Mouse (Mus musculus): ENCODE measurements around the gene Casp6. TPM values are rescaled to one million over a fixed set of nuclear protein-coding genes. Genes with fewer than 3 reads are reported as not detected.
A peak's percentile ranks its signal among the peaks of the same experiment; 100 is the strongest.

The Casp6 gene
- polyA plus RNA-seq, 1 experiment from 2014 or later = 37.8 TPM

DNA sequence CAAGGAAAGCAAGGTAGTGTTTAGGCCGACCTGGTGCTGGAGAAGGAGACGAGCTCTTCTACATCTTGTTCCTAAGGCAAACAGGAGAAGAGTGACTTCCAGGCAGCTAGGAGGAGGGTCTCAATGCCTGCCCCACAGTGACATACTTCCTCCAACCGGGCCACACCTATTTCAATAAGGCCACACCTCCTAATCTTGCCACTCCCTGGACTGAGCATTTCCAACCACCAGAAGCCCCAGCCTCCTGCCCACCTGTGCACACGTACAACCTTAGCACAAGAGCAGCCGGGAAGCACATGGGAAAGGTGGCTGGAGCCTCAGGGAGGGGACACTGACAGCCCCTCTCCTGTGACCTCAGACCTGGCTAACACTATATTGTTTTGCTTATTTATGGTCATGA lies 9.2 kb upstream of the Casp6 start:
- Histone ChIP-seq H3K27me3 (no peaks in the 10 kb centered on the region), H3K4me2 (no peak overlapping the region), H3K9me3 (no peaks in the 10 kb centered on the region), H3K36me3 (peaks cover 32% of the 10 kb centered on the region), H3K9ac (no peak overlapping the region), H3K27ac (replicated peaks) (no peak overlapping the region), H3K4me1 (replicated peaks) (no peaks in the 10 kb centered on the region), H3K4me3 (no peak overlapping the region)
- WGBS = 91% methylated on average over 5 of the region's 5 CpGs
- no peak for ATAC-seq (ENCODE audit: low read depth)

DNA sequence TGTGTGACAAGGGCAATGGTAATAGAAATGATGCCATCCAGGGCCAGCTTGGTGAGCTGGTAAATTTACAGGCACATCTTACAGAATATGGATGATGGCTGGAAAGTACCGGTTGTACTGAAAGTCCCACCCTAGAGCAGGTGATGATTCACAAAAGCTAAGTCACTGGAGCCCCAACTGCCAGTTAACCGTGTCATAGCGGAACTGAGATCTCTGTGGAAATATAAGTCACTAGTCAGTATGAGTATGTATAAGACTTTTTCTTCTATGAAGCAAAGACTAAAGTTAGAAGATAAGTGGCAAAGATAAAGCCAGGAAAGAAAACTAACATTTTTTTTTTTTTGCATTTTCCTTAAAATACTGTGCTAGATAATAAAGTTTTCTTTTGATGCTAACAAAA lies 8.1 kb upstream of the Casp6 start:
- no peak overlapping the region for H3K4me3 ChIP-seq
- no peak overlapping the region for H3K4me2 ChIP-seq
- H3K4me1 ChIP-seq (replicated peaks) = no peaks in the 10 kb centered on the region
- no peak for ATAC-seq (ENCODE audit: low read depth)
- WGBS = 96% methylated on average over 3 of the region's 3 CpGs
- no peak overlapping the region for H3K9ac ChIP-seq
- H3K27ac ChIP-seq (replicated peaks) = no peak overlapping the region
- peaks cover 32% of the 10 kb centered on the region for H3K36me3 ChIP-seq
- H3K9me3 ChIP-seq = no peaks in the 10 kb centered on the region
- no peaks in the 10 kb centered on the region for H3K27me3 ChIP-seq

DNA sequence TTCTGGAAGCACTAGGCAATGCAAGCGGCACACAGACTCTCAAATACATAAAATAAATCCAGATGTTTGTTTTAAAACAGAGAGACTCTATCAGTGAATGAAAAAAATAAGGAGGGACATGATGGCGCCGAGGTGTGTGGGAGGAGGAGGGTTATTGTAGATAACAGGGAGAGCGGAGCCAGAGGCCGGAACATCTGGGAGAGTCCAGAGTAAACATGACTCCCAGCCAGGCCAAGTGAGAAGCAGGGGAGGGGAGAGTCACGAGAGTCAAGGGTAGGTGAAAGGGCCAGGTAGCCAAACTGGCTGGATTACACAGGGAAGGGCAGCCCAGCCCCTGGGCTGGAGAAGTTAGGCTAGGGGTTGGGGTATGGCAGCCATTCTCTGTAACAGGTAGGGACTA lies 4.6 kb upstream of the Casp6 start:
- Histone ChIP-seq H3K27me3 (no peaks in the 10 kb centered on the region), H3K4me1 (replicated peaks) (peaks cover 3% of the 10 kb centered on the region)

DNA sequence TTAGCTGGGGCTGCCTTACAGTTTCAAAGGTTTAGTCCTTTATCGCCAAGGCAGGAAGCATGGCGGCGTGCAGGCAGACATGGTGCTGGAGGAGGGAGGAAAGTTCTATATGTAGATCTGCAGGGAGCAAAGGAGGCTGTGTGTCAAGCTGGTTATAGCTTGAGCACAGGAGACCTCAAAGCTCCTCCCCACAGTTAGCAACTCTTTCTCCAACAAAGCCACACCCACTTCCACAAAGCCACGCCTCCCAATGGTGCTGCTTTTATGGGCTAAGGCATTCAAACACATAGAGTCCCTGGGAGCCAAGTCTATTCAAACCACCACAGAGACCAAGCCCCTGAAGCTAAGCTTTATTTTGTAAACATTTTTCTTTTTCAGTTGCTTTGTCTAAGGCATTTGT lies 2.3 kb upstream of the Casp6 start:
- Histone ChIP-seq H3K9me3 (no peaks in the 10 kb centered on the region), H3K9ac (no peak overlapping the region), H3K4me3 (no peak overlapping the region), H3K27me3 (no peaks in the 10 kb centered on the region), H3K27ac (replicated peaks) (no peak overlapping the region), H3K4me1 (replicated peaks) (peaks cover 15% of the 10 kb centered on the region), H3K36me3 (peaks cover 5% of the 10 kb centered on the region; the same call in 1 of the 2 replicates), H3K4me2 (no peak overlapping the region)
- no peak for ATAC-seq (ENCODE audit: low read depth)
- WGBS = 62% methylated on average over 4 of the region's 4 CpGs

More for the DNA sequence above, 4.6 kb upstream of the Casp6 start:
- Histone ChIP-seq H3K9me3 (no peaks in the 10 kb centered on the region), H3K36me3 (peaks cover 18% of the 10 kb centered on the region), H3K4me2 (no peak overlapping the region), H3K27ac (replicated peaks) (no peak overlapping the region), H3K4me3 (no peak overlapping the region), H3K9ac (no peak overlapping the region)
- ATAC-seq (ENCODE audit: low read depth) = no peak
- WGBS = 82% methylated on average over 6 of the region's 6 CpGs

DNA sequence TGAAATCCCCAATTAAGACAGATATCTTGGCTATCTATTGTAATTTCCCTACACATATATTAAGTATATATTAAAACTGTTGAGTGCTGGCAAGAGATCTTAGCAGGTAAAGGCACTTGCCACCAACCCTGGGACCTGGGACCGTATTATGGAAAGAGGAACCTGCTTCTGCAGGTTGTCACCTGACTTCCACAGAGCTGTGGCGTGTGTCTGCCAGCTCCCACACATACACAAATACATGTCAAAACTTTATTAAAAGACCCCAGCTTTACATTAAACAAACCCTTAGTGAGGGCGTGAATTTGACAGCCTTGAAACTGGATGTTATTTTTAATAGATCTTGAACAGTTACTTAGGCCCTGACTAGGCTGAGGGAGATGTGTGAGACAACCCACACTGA lies 2.1 kb downstream of the Casp6 start:
- no peak overlapping the region for H3K9ac ChIP-seq
- peaks cover 15% of the 10 kb centered on the region for H3K4me1 ChIP-seq (replicated peaks)
- H3K4me3 ChIP-seq = no peak overlapping the region
- 0 out of 2 replicates have a peak, but pooled peaks cover 4% of the 10 kb centered on the region for H3K36me3 ChIP-seq
- ATAC-seq (ENCODE audit: low read depth) = no peak
- WGBS = 96% methylated on average over 3 of the region's 3 CpGs
- no peak overlapping the region for H3K27ac ChIP-seq (replicated peaks)
- H3K27me3 ChIP-seq = no peaks in the 10 kb centered on the region
- H3K9me3 ChIP-seq = no peaks in the 10 kb centered on the region
- no peak overlapping the region for H3K4me2 ChIP-seq

DNA sequence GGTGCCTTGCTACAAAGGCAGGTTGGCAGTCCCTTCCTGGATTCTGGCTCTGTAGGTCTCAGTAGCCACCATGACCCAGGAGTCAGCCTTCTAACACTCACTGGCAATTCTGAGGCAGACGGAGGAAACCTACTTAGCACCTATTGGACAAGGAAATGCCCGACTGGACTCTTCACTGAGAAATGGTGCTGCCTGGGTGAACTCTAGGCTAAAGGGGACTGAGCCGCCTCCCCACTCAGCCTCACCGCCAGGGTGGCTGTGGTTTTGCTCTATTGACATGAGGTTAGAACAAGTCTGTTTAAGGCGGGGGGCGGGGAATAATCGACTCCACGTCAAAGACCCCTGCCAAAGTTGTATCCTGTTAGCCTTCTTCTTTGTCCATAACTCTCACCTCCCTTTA lies 2.6 kb downstream of the Casp6 start:
- H3K4me2 ChIP-seq = no peak overlapping the region
- no peaks in the 10 kb centered on the region for H3K27me3 ChIP-seq
- WGBS = 84% methylated on average over 8 of the region's 8 CpGs
- H3K9ac ChIP-seq = no peak overlapping the region
- no peak for ATAC-seq (ENCODE audit: low read depth)
- H3K4me3 ChIP-seq = no peak overlapping the region
- peaks cover 8% of the 10 kb centered on the region for H3K36me3 ChIP-seq
- peaks cover 15% of the 10 kb centered on the region for H3K4me1 ChIP-seq (replicated peaks)
- H3K27ac ChIP-seq (replicated peaks) = no peak overlapping the region
- H3K9me3 ChIP-seq = no peaks in the 10 kb centered on the region

DNA sequence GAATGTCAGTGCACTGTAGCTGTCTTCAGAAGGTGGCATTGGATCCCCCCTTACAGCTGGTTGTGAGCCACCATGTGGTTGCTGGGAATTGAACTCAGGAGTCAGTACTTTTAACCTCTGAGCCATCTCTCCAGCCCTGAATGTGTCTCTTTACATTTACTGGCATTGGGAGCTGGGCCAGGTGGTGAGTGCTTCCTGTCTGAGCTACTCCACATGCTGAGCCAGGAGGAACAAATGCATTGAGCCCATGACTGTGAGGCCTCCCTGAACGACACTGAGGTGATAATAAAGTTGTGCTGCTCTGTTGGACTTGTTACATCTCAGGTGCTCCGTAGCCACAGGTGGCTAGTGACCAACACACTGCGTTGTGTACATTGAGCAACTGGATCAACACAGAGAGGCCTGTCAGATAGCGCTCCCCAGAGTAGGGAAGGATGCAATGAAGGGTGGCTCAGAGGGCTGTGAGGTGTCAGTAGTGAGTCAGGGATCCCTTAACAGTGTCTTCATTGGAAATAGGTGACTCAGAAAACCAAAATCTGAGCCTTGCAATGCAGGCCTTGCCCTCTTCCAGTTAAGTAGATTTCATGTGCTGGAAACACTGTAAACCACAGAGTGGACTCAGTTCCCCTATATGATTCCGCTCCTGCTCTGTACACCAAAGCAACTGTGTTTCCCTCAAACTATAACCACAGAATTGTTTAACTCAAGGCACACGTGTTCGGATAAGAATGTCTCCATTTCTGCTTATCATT lies 3.3 kb downstream of the Casp6 start:
- no peak for ATAC-seq (ENCODE audit: low read depth)
- H3K4me1 ChIP-seq (replicated peaks) = peaks cover 15% of the 10 kb centered on the region
- no peaks in the 10 kb centered on the region for H3K9me3 ChIP-seq
- H3K27me3 ChIP-seq = no peaks in the 10 kb centered on the region
- no peak overlapping the region for H3K9ac ChIP-seq
- no peak overlapping the region for H3K4me3 ChIP-seq
- H3K36me3 ChIP-seq = peaks cover 15% of the 10 kb centered on the region
- WGBS = 88% methylated on average over 7 of the region's 7 CpGs
- no peak overlapping the region for H3K27ac ChIP-seq (replicated peaks)
- no peak overlapping the region for H3K4me2 ChIP-seq

DNA sequence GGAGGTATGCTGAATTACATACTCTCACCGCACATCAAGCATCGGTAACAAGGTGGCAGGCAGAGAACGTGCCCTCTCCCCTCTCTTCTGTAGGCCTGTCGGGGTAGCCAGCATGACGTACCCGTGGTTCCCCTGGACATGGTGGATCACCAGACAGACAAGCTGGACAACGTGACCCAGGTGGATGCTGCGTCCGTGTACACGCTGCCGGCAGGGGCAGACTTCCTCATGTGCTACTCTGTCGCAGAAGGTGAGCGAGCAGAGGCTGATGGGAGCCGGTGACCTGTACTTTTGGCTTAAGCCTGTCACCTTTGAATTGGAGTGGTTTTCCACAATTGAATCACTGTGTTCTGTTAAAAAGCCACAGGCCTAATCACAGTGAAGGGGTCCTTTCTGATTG lies 10.8 kb downstream of the Casp6 start:
- no peak overlapping the region for H3K27ac ChIP-seq (replicated peaks)
- no peaks in the 10 kb centered on the region for H3K27me3 ChIP-seq
- H3K36me3 ChIP-seq = peaks cover 44% of the 10 kb centered on the region
- H3K9me3 ChIP-seq = no peaks in the 10 kb centered on the region
- no peak overlapping the region for H3K4me3 ChIP-seq
- H3K9ac ChIP-seq = no peak overlapping the region
- H3K4me1 ChIP-seq (replicated peaks) = no peaks in the 10 kb centered on the region
- WGBS = 91% methylated on average over 14 of the region's 14 CpGs
- no peak overlapping the region for H3K4me2 ChIP-seq
- ATAC-seq (ENCODE audit: low read depth) = no peak

DNA sequence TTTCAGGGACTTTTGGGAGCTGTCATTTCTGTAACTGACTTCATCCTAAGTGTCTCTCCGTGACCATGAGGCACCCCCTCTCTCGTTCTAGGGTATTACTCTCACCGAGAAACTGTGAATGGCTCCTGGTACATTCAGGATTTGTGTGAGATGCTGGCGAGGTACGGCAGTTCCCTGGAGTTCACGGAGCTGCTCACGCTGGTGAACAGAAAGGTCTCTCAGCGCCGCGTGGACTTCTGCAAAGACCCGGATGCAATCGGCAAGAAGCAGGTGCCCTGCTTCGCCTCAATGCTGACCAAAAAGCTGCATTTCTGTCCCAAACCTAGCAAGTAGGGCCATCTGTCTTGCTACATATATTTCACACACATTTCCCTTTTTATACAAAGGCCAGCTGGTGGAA lies 12.0 kb downstream of the Casp6 start:
- no peak for ATAC-seq (ENCODE audit: low read depth)

DNA sequence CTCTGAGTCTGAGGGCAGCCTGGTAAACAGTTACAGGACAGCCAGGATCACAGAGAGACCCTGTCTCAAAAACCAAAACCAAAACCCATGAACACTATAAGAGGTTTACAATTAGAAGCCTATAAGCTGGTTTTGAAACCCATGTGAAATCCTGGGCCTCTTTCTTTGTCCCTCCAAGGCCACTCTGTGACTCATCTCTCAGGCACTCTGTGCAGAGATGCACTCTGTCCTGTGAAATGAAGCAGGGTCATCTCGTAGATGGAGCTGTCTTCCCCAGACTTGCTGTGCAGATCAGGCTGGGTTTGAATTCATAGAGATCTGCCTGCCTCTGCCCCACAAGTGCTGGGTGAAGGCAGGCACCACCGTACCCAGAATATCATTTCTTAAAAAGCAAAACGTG lies 16.2 kb downstream of the Casp6 start:
- no peak overlapping the region for H3K4me2 ChIP-seq
- no peak overlapping the region for H3K27ac ChIP-seq (replicated peaks)
- 0 out of 2 replicates have a peak, but pooled peaks cover 13% of the 10 kb centered on the region for H3K36me3 ChIP-seq
- H3K27me3 ChIP-seq = no peaks in the 10 kb centered on the region
- no peak for ATAC-seq (ENCODE audit: low read depth)
- no peak overlapping the region for H3K9ac ChIP-seq
- no peaks in the 10 kb centered on the region for H3K9me3 ChIP-seq
- WGBS = 83% methylated on average over 3 of the region's 3 CpGs
- no peak overlapping the region for H3K4me3 ChIP-seq
- no peaks in the 10 kb centered on the region for H3K4me1 ChIP-seq (replicated peaks)

More for the DNA sequence above, 12.0 kb downstream of the Casp6 start:
- no peak overlapping the region for H3K9ac ChIP-seq
- H3K4me3 ChIP-seq = no peak overlapping the region
- H3K4me2 ChIP-seq = no peak overlapping the region
- 91% methylated on average over 13 of the region's 13 CpGs for WGBS
- H3K4me1 ChIP-seq (replicated peaks) = no peaks in the 10 kb centered on the region
- no peak overlapping the region for H3K27ac ChIP-seq (replicated peaks)
- H3K36me3 ChIP-seq = peaks cover 44% of the 10 kb centered on the region
- H3K9me3 ChIP-seq = no peaks in the 10 kb centered on the region
- H3K27me3 ChIP-seq = no peaks in the 10 kb centered on the region

DNA sequence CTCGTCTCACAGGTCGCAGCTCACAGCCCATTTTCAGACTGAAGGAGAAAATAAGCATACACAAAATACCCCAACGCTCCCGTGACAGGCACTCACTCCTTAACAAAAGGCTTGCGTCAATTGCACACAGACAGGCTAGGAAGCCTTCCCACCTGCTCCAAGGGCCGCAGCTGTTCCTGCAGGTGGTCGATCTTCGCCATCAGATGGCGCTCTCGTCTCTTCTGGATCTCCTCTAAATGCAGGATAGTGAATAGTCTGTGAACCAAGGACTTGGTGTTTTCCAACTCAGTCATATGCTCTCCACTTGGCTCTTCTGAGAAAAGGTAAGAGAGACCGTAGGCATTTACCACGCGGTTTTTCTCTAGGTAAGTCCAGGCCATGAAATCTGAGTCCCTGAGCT lies 17.2 kb downstream of the Casp6 start:
- no peak overlapping the region for H3K4me3 ChIP-seq
- H3K9ac ChIP-seq = no peak overlapping the region
- H3K4me2 ChIP-seq = no peak overlapping the region
- no peaks in the 10 kb centered on the region for H3K9me3 ChIP-seq
- peak; percentile 88 for ATAC-seq (ENCODE audit: low read depth)
- WGBS = 16% methylated on average over 13 of the region's 13 CpGs
- H3K36me3 ChIP-seq = 0 out of 2 replicates have a peak, but pooled peaks cover 3% of the 10 kb centered on the region
- H3K4me1 ChIP-seq (replicated peaks) = no peaks in the 10 kb centered on the region
- no peaks in the 10 kb centered on the region for H3K27me3 ChIP-seq
- no peak overlapping the region for H3K27ac ChIP-seq (replicated peaks)

DNA sequence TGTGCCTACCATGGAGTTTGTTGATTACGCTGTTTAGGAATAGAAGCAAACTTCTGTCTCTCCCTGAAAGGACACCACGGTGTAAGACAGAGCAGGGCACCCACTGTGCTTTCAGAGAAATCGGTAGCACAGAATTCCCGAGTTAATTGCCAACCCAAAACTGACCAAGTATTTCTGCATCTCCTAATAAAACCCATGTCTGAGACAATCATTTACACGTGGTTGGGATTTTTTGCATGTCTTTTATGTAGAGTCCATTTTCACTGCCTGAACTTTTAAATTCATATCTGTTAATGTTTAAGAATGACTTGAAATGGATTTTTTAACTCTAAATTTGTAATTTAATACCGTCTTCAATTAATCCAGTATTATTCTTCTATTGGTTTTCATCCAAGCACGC lies 22.4 kb downstream of the Casp6 start:
- 92% methylated on average over 7 of the region's 7 CpGs for WGBS
- Histone ChIP-seq H3K9me3 (no peaks in the 10 kb centered on the region), H3K4me3 (no peak overlapping the region), H3K9ac (no peak overlapping the region), H3K27me3 (no peaks in the 10 kb centered on the region), H3K4me2 (no peak overlapping the region), H3K27ac (replicated peaks) (no peak overlapping the region), H3K4me1 (replicated peaks) (no peaks in the 10 kb centered on the region), H3K36me3 (no peaks in the 10 kb centered on the region)
- no peak for ATAC-seq (ENCODE audit: low read depth)

DNA sequence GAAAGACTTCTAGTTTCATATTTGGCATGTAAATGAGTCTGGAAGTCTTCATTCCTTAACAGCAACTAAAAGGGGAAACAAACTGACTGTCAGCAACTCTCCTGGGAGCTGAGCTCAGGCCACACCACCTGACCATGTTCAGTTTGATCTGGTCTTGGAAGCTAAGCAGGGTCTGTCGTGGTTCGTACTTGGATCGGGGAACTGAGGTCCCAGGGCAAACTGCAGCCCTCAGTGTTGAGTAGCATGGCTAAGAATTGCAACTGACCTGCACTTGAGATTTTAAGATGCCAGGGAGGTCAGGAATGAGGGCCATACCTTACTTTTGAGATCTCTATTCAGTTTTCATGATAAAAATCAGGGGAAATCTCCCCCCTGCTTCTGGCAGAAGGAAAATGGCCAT lies 24.6 kb downstream of the Casp6 start:
- no peaks in the 10 kb centered on the region for H3K27me3 ChIP-seq
- H3K4me3 ChIP-seq = no peak overlapping the region
- no peak overlapping the region for H3K9ac ChIP-seq
- WGBS = 93% methylated on average over 3 of the region's 3 CpGs
- no peaks in the 10 kb centered on the region for H3K4me1 ChIP-seq (replicated peaks)
- H3K4me2 ChIP-seq = no peak overlapping the region
- ATAC-seq (ENCODE audit: low read depth) = no peak
- H3K9me3 ChIP-seq = no peaks in the 10 kb centered on the region
- H3K27ac ChIP-seq (replicated peaks) = no peak overlapping the region
- H3K36me3 ChIP-seq = no peaks in the 10 kb centered on the region

Measured in neural tube, embryonic 13.5 days (tissue).